Mouse (Mus musculus) liver, postnatal 0 days (tissue): ENCODE measurements around the gene Dffa. TPM values are rescaled to one million over a fixed set of nuclear protein-coding genes. Genes with fewer than 3 reads are reported as not detected.
"Not testable (repeated sequence)": the region's sequence is repeated elsewhere in the genome, so short reads cannot be mapped to it uniquely, and the experiment has no call there.

Experiments used
- ATAC-seq: fragments of 200-750 bp; cut with Nextera tagmentation; 2 replicates; pipeline ENCODE4 v1.8.0; 2017; ENCODE audit warnings: mild to moderate bottlenecking, moderate library complexity
- DNase-seq: peaks from one replicate; pipeline ENCODE4 v3.0.0-alpha.2; 2016
- H3K27ac ChIP-seq: fragments of 300-500 bp; sonication (generic); 2 replicates; pipeline ENCODE4 v1.5.1; 2014; ENCODE audit warnings: antibody characterized with exemption, moderate library complexity, mild to moderate bottlenecking, low read depth
- H3K27me3 ChIP-seq: fragments of 300-500 bp; sonication (generic); 2 replicates; pipeline ENCODE4 v1.6.1; 2014; ENCODE audit warnings: low read length, control low read depth, mixed read lengths; ENCODE audit not compliant: insufficient read depth
- H3K36me3 ChIP-seq: fragments of 300-500 bp; sonication (generic); replicated peaks from 2 replicates; pipeline ENCODE4 v1.6.1; 2014; ENCODE audit warnings: mild to moderate bottlenecking, control low read depth, low read length, moderate library complexity, mixed read lengths; ENCODE audit not compliant: insufficient read depth
- H3K4me1 ChIP-seq: fragments of 300-500 bp; sonication (generic); 2 replicates; pipeline ENCODE4 v1.6.1; 2014; ENCODE audit warnings: antibody characterized with exemption, mild to moderate bottlenecking, control low read depth; ENCODE audit not compliant: insufficient read depth
- H3K4me2 ChIP-seq: fragments of 300-500 bp; sonication (generic); 2 replicates; pipeline ENCODE4 v1.6.1; 2014; ENCODE audit warnings: low read depth, mild to moderate bottlenecking, low read length, moderate library complexity, mixed read lengths
- H3K4me3 ChIP-seq: fragments of 300-500 bp; sonication (generic); 2 replicates; pipeline ENCODE4 v1.5.1; 2014; ENCODE audit warnings: low read depth, low read length
- H3K9ac ChIP-seq: fragments of 300-500 bp; sonication (generic); replicated peaks from 2 replicates; pipeline ENCODE4 v1.6.1; 2014; ENCODE audit warnings: mild to moderate bottlenecking, moderate library complexity
- H3K9me3 ChIP-seq: fragments of 300-500 bp; sonication (generic); 2 replicates; pipeline ENCODE4 v1.6.1; 2016; ENCODE audit warnings: mild to moderate bottlenecking, control low read depth, low read length, mixed read lengths
- CTCF ChIP-seq: sonication (generic); IDR thresholded peaks from 2 replicates; pipeline ENCODE4 v1.5.1; 2016; ENCODE audit warnings: antibody characterized with exemption, low read depth
- EP300 ChIP-seq: IDR thresholded peaks from 2 replicates; pipeline ENCODE4 v1.6.1; 2016; ENCODE audit warnings: antibody characterized with exemption, low read depth, mild to moderate bottlenecking
- WGBS: fragments of 180-500 bp; shearing (Covaris S2); extraction: QIAGEN DNeasy Blood & Tissue Kit; methylation state at CpG from one replicate; pipeline ENCODE4 v1.1.7; 2014; ENCODE audit not compliant: insufficient replicate concordance; 5-methylcytosine and 5-hydroxymethylcytosine counted together
- polyA plus RNA-seq: library from polyadenylated mRNA; unstranded; fragments of >200 nt; fragmentation: Nextera tagmentation; extraction: Ambion mirVana; gene quantifications from 2 replicates; pipeline ENCODE4 v1.2.1, GENCODE M21; 2015

Dffa gene
- polyA plus RNA-seq, 1 experiment from 2014 or later, result 13.4 TPM

DNA sequence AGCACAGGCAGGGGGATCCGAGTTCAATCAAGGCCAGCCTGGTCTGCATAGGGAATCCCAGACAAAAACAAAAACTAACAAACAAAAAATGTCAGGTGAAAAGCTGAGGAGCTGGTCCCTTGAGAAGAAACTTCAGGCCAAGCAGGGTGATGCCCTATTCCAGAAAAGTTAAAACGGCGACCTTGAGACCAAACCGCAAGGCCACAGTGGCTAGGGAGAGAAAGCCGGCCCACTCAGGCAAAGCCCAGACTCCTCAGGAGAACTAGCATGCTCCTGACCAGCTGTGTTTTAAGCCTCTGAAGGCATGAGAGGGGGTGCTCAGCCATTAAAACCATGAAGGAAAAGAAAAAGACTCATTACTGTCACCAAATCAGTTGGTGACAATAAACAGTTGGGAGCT lies 18.6 kb upstream of the Dffa start:
- Histone ChIP-seq H3K27me3 (no peaks in the 10 kb centered on the region), H3K27ac (no peak overlapping the region), H3K4me3 (no peak overlapping the region), H3K9ac (no peak overlapping the region; the same call in 1 of the 2 replicates), H3K9me3 (no peaks in the 10 kb centered on the region), H3K4me2 (no peak overlapping the region), H3K36me3 (no peaks in the 10 kb centered on the region), H3K4me1 (peaks cover 7% of the 10 kb centered on the region)
- WGBS, result 70% methylated on average over 5 of the region's 5 CpGs
- TF ChIP-seq EP300, result no peak
- TF ChIP-seq CTCF, result no peak
- DNase-seq (no peak), ATAC-seq (no peak)

DNA sequence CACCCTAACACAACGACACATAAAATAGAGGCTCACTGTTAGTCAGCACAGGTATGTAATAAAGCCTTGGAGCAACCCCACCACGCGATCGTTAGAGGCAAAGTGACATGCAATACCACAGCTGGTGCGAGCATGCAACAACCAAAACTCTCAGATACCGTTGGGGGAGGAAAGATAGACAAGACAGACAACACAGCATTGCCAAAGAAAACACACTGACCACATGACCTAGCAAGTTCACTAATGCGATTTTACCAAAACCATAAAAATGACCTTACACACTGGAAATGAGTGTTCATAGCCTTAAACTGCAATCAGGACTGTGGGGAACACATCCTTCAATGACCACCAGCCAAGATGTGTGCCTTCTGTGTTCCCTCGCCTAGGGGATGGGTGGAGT lies 12.6 kb upstream of the Dffa start:
- Histone ChIP-seq H3K36me3 (peaks cover 9% of the 10 kb centered on the region; the same call in 1 of the 2 replicates), H3K27ac (peak overlapping the region; percentile 52; the same call in 1 of the 2 replicates), H3K9ac (no peak overlapping the region), H3K4me3 (no peak overlapping the region), H3K27me3 (no peaks in the 10 kb centered on the region), H3K4me1 (peaks cover 11% of the 10 kb centered on the region), H3K4me2 (no peak overlapping the region; the same call in 1 of the 2 replicates), H3K9me3 (no peaks in the 10 kb centered on the region)
- 70% methylated on average over 8 of the region's 8 CpGs for WGBS
- no peak for TF ChIP-seq EP300
- peak; percentile 41; the same call in 1 of the 2 replicates for ATAC-seq
- no peak for DNase-seq

DNA sequence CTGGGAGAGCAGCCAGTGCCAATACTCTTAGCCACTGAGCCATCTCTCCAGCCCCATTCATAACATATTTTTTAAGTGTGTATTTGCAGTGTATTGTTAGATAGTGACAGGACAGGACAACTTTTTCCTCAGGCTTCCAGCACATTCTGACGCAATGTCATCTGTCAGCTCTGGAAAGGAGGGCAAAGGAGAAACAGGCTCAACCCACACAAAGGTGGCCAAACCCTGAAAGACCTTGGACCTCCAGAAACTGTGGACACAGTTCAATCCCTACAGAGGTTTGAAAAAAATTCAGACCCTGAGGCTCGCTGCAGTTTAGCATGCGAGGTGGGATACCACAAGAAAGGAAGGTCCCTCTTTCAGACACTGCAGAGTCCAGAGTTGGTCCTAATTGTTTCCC lies 6.0 kb upstream of the Dffa start:
- H3K4me2 ChIP-seq, result peak overlapping the region; percentile 86
- H3K27ac ChIP-seq, result peak overlapping the region; percentile 82
- H3K4me3 ChIP-seq, result peak overlapping the region; percentile 95
- no peaks in the 10 kb centered on the region for H3K9me3 ChIP-seq
- 0 out of 2 replicates have a peak, but pooled peaks cover 3% of the 10 kb centered on the region for H3K36me3 ChIP-seq
- DNase-seq, result peak; percentile 34
- H3K9ac ChIP-seq, result peak overlapping the region; percentile 92
- H3K4me1 ChIP-seq, result peaks cover 13% of the 10 kb centered on the region
- WGBS, result 60% methylated on average over 3 of the region's 3 CpGs
- TF ChIP-seq CTCF, result no peak
- TF ChIP-seq EP300, result 0 out of 2 replicates have a peak, but pooled peaks have one; percentile 36
- ATAC-seq, result peak; percentile 64
- H3K27me3 ChIP-seq, result no peaks in the 10 kb centered on the region

DNA sequence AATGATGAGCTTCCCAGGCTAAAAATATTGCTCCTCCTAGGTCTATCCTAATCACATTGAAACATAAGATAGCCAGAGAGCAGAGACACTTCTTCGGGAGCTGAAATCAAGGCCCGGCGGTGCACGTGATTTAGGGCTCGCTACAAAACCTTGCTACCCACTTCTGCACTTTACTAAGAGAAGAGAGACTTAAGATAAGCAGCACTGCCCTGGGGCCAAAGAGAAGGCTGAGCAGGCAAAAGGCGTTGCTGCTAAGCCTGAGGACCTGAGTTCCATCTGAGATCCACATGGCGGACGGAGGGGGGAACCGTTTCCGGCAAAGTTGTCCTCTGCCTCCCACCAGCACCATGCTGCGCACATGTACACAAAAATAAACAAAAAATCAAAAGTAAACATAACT lies 5.4 kb upstream of the Dffa start:
- 6% methylated on average over 11 of the region's 11 CpGs for WGBS
- peaks cover 13% of the 10 kb centered on the region for H3K4me1 ChIP-seq
- DNase-seq, result no peak
- peak overlapping the region; percentile 86 for H3K4me2 ChIP-seq
- H3K9ac ChIP-seq, result peak overlapping the region; percentile 92
- H3K27me3 ChIP-seq, result no peaks in the 10 kb centered on the region
- ATAC-seq, result peak; percentile 4; the same call in 1 of the 2 replicates
- H3K27ac ChIP-seq, result peak overlapping the region; percentile 82
- no peaks in the 10 kb centered on the region for H3K9me3 ChIP-seq
- H3K36me3 ChIP-seq, result 0 out of 2 replicates have a peak, but pooled peaks cover 2% of the 10 kb centered on the region
- H3K4me3 ChIP-seq, result peak overlapping the region; percentile 95
- TF ChIP-seq CTCF, result no peak

DNA sequence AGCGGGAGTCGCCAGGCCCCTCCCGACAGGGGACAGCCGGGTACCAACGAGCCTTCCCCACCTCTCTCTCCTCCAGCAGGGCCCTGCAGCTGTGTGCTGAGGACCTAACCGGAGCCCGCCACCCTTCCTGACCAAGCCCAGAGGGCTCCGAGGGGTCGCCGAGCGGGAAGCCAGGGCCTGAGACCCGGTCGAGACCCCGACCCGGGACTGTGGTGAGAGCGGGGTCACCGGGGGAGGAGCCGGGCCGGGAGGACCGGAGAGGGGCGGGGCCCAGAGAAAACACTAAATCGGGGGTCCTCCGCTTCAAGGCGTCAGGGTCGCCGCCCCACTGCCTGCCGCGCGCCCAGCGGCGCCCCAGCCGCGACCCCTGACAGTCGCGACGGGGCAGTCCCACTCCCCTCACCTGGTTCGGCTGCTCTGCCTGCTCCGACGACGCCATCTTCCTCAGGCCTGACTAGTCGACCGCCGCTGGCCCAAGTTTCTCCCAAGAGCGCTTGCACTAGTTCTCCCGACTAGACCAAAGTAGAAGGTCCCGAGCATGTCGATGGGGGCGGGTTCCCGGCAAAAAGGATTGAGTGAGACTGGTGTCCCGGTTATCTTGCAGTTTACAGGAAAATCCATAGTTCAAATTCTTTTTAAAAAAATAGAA lies 4.5 kb upstream of the Dffa start, which contains the start of gene Pex14:
TSS of gene Pex14 (minus strand) at position 508 of the 649 bp plus-strand sequence.
- H3K36me3 ChIP-seq, result no peaks in the 10 kb centered on the region
- peak within 1 kb of the TSS; percentile 82 for H3K27ac ChIP-seq
- no peaks in the 10 kb centered on the region for H3K9me3 ChIP-seq
- peaks cover 14% of the 10 kb centered on the region for H3K4me1 ChIP-seq
- ATAC-seq, result peak; percentile 70
- peak within 1 kb of the TSS; percentile 92 for H3K9ac ChIP-seq
- TF ChIP-seq CTCF, result no peak
- TF ChIP-seq EP300, result no peak
- 0% methylated on average over 47 of the region's 50 CpGs for WGBS
- DNase-seq, result peak; percentile 90
- H3K4me2 ChIP-seq, result peak within 1 kb of the TSS; percentile 86
- peak within 1 kb of the TSS; percentile 95 for H3K4me3 ChIP-seq
- no peaks in the 10 kb centered on the region for H3K27me3 ChIP-seq

DNA sequence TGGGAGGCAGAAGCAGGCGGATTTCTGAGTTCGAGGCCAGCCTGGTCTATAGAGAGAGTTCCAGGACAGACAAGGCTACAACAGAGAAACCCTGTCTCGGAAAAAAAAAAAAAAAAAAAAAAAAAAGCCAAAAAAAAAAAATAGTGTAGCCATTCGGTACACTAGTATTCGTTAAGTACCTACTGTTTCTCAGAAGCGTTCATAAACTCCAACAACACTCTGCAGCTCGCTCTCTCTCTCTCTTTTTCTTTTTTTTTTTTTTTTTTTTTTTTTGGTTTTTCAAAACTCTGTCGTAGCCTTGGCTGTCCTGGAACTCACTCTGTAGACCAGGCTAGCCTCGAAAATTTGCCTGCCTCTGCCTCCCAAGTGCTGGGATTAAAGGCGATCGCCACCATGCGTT lies 3.5 kb upstream of the Dffa start:
- H3K36me3 ChIP-seq, H3K4me2 ChIP-seq, H3K9ac ChIP-seq, DNase-seq, H3K4me3 ChIP-seq, ATAC-seq, H3K27me3 ChIP-seq, H3K9me3 ChIP-seq, H3K27ac ChIP-seq: not testable (repeated sequence)
- WGBS, result 76% methylated on average over 12 of the region's 12 CpGs
- peaks cover 18% of the 10 kb centered on the region for H3K4me1 ChIP-seq
